Mouse (Mus musculus): ENCODE data around the gene Gpr132.

Gpr132 gene

DNA sequence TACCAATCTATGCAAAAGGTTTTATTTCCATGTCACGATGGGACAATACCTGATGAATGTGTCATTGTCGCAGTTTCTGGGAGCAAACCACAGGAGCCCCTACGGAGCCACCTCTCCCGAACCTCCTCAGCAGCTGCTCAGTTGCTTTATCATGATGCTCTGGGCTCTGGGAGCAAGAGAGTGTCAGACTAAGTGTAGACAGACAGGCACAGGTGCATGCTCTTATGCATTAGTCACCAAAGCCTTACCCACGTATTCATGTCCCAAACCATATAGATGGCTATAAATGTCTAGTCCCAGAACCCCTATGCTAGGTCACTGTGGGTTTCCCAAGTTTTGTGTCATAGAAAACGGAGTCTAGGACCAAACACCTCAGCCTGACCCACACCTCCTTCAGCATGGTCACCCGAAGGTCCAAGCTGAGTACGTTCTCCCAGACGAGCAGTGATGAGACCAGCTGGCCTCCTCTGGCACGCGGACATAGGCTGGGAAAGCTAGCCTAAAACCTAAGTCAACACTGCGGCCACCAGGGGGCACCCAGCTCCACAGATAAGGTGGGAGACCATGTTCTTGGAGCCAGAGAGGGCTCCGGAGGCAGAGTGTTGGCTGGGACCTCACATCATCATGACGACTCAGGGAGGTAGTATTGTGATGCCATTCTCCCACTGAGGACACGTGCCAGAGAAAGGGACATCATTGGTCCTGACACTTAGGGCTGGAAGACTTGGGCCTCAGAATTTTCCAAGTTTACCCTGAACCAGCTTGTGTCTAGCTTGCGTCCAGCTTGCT is 7.4 kb upstream of the Gpr132 start:
- peaks cover 95% of the 10 kb centered on the region for H3K27me3 ChIP-seq (ENCODE audit: insufficient read depth, low read length)
- peak; percentile 67 for TF ChIP-seq CTCF (conservative IDR thresholded peaks at IDR 0.05; ENCODE audit: low read length)
- no peak for TF ChIP-seq NANOG (IDR thresholded peaks at IDR 0.05; ENCODE audit: borderline replicate concordance, low read length)
- no peaks in the 10 kb centered on the region for H3K36me3 ChIP-seq (ENCODE audit: insufficient read depth, low read length)
- no peaks in the 10 kb centered on the region for H3K9me3 ChIP-seq (ENCODE audit: low read length)
- peak overlapping the region; percentile 71 for H3K4me3 ChIP-seq (replicated peaks; ENCODE audit: low read length)
- H3K4me1 ChIP-seq (replicated peaks; ENCODE audit: low read depth, low read length): peaks cover 62% of the 10 kb centered on the region

DNA sequence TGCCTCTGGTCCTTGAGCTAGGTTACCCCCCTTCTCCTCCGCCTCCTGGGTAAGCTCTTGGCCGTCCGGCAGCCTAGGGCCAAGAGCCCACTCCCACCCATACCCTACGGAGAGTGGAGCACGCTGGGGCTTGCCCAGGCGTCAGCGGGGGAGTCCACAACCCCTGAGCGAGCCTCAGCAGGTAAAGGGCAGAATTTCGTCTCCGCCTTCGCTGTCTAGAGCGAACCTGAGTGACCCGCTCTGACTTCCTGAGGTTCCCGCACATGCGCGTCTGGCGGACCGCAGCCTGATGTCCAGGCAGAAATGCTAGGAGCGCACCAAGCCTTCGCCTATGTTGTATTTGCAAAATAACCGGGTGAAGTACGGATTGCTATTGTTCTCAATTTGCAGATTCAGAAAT is 6.2 kb upstream of the Gpr132 start:
- Histone ChIP-seq H3K4me3 (replicated peaks; ENCODE audit: low read length) (peak overlapping the region; percentile 70), H3K4me1 (replicated peaks; ENCODE audit: low read depth, low read length) (peaks cover 69% of the 10 kb centered on the region), H3K9me3 (ENCODE audit: low read length) (no peaks in the 10 kb centered on the region), H3K27me3 (ENCODE audit: insufficient read depth, low read length) (peaks cover 91% of the 10 kb centered on the region), H3K36me3 (ENCODE audit: insufficient read depth, low read length) (no peaks in the 10 kb centered on the region)
- TF ChIP-seq CTCF (conservative IDR thresholded peaks at IDR 0.05; ENCODE audit: low read length) (no peak), POU5F1 (IDR thresholded peaks at IDR 0.05; ENCODE audit: borderline replicate concordance, low read length) (no peak), NANOG (IDR thresholded peaks at IDR 0.05; ENCODE audit: borderline replicate concordance, low read length) (no peak)

DNA sequence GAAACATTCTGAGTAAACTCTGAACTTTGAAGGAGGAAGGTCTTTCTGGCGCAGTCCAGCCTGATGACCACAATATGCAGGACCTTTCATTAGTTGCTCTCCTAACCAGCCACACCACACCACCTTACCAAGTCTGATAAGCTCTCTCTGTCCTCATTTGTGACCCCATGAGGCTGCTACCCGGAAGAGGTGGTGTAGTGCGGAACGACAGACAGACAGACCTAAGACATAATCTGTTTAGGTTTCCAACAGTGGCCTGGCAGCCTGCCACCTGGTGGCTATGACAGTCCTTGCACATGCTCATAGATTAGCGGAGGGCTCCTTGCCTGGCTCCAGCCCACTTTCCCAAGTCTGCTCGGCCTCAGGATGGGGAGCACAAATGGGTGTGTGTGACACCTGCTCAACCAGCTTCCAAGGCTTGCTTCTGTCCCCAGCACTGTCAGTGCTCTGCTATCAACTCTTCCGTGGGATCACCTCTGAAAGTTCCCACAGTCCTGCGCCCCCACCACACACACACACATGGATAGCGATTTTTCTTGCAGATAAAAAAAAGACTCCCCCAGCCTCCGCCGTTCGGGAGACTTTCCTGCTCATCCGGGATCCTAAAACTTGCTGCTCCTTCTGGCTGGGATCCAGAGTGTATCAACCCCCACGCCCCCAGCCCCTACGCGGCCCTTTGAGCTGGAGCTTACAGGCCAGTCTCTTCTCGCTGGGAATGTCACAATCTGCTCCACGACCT is 5.6 kb upstream of the Gpr132 start:
- H3K9me3 ChIP-seq (ENCODE audit: low read length): no peaks in the 10 kb centered on the region
- peaks cover 67% of the 10 kb centered on the region for H3K4me1 ChIP-seq (replicated peaks; ENCODE audit: low read depth, low read length)
- TF ChIP-seq NANOG (IDR thresholded peaks at IDR 0.05; ENCODE audit: borderline replicate concordance, low read length): no peak
- TF ChIP-seq POU5F1 (IDR thresholded peaks at IDR 0.05; ENCODE audit: borderline replicate concordance, low read length): no peak
- peak; percentile 86 for TF ChIP-seq CTCF (conservative IDR thresholded peaks at IDR 0.05; ENCODE audit: low read length)
- no peaks in the 10 kb centered on the region for H3K36me3 ChIP-seq (ENCODE audit: insufficient read depth, low read length)
- H3K4me3 ChIP-seq (replicated peaks; ENCODE audit: low read length): peak overlapping the region; percentile 70
- H3K27me3 ChIP-seq (ENCODE audit: insufficient read depth, low read length): peaks cover 92% of the 10 kb centered on the region

DNA sequence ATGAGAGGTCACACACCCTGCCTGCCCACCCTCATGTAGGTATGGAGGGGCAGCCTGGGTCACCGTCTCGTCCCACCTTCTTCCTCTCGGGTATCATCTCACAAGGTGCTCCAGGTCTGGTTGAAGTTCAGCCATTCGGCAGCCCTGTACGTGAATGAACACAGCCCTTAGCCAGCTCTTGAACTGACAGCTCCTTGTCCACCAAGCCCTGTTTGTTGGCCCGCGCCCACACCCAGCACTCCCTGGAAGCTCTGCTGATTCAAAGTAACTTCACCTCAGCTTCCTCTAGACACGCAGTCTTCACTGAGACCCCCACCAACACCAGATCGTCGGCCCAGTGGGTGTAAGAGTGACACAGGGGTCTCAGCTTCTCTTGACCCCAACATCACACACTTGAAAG is 5.0 kb upstream of the Gpr132 start:
- Histone ChIP-seq H3K4me3 (replicated peaks; ENCODE audit: low read length) (no peak overlapping the region), H3K27me3 (ENCODE audit: insufficient read depth, low read length) (peaks cover 92% of the 10 kb centered on the region), H3K4me1 (replicated peaks; ENCODE audit: low read depth, low read length) (peaks cover 64% of the 10 kb centered on the region), H3K36me3 (ENCODE audit: insufficient read depth, low read length) (no peaks in the 10 kb centered on the region), H3K9me3 (ENCODE audit: low read length) (no peaks in the 10 kb centered on the region)
- TF ChIP-seq NANOG (IDR thresholded peaks at IDR 0.05; ENCODE audit: borderline replicate concordance, low read length): no peak
- TF ChIP-seq CTCF (conservative IDR thresholded peaks at IDR 0.05; ENCODE audit: low read length): no peak
- TF ChIP-seq POU5F1 (IDR thresholded peaks at IDR 0.05; ENCODE audit: borderline replicate concordance, low read length): no peak

DNA sequence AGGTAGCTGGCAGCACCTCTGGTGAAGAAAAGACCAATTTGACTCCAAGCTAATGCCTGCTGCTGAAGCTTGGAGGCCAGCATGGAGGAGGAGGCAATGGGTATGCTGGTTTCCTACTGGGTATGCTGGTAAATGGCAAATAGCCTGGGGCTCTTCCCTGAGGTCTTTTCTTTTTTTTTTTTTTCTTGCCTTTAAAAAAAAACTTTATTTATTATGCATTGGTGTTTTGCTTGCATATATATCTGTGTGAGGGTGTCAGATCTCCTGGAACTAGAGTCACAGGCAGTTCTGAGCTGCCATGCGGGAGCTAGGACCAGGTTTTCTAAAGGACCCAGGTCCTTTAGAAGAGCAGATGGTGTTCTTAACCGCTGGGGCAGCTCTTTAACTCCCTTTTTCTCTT is 3.2 kb upstream of the Gpr132 start:
- Histone ChIP-seq H3K27me3 (ENCODE audit: insufficient read depth, low read length) (peaks cover 86% of the 10 kb centered on the region), H3K4me1 (replicated peaks; ENCODE audit: low read depth, low read length) (peaks cover 60% of the 10 kb centered on the region), H3K9me3 (ENCODE audit: low read length) (no peaks in the 10 kb centered on the region), H3K36me3 (ENCODE audit: insufficient read depth, low read length) (no peaks in the 10 kb centered on the region), H3K4me3 (replicated peaks; ENCODE audit: low read length) (peak overlapping the region; percentile 61)
- no peak for TF ChIP-seq CTCF (conservative IDR thresholded peaks at IDR 0.05; ENCODE audit: low read length)
- TF ChIP-seq POU5F1 (IDR thresholded peaks at IDR 0.05; ENCODE audit: borderline replicate concordance, low read length): no peak
- TF ChIP-seq NANOG (IDR thresholded peaks at IDR 0.05; ENCODE audit: borderline replicate concordance, low read length): no peak

DNA sequence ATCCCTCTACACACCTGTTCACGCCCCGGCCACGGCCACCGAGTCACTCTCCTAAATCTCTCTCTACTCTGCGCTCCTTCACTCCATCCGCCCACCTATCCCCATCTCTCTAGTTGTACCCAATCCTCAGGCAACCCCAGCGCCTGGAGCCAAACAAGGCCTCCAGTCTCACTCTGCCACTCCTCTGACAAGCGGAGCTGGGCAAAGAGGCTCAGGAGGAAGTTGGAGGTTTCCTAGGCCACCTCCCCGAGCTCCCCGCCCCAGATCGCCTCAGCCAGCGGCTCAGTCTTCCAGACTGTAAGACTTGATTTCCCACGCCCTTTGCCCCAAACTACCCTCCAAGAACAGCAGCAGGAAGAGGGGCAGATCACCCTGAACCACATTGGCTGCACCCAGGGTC is 2.7 kb upstream of the Gpr132 start:
- Histone ChIP-seq H3K27me3 (ENCODE audit: insufficient read depth, low read length) (peaks cover 86% of the 10 kb centered on the region), H3K4me3 (replicated peaks; ENCODE audit: low read length) (peak overlapping the region; percentile 61), H3K4me1 (replicated peaks; ENCODE audit: low read depth, low read length) (peaks cover 59% of the 10 kb centered on the region), H3K36me3 (ENCODE audit: insufficient read depth, low read length) (no peaks in the 10 kb centered on the region), H3K9me3 (ENCODE audit: low read length) (no peaks in the 10 kb centered on the region)
- TF ChIP-seq POU5F1 (IDR thresholded peaks at IDR 0.05; ENCODE audit: borderline replicate concordance, low read length) (no peak), CTCF (conservative IDR thresholded peaks at IDR 0.05; ENCODE audit: low read length) (no peak), NANOG (IDR thresholded peaks at IDR 0.05; ENCODE audit: borderline replicate concordance, low read length) (no peak)

DNA sequence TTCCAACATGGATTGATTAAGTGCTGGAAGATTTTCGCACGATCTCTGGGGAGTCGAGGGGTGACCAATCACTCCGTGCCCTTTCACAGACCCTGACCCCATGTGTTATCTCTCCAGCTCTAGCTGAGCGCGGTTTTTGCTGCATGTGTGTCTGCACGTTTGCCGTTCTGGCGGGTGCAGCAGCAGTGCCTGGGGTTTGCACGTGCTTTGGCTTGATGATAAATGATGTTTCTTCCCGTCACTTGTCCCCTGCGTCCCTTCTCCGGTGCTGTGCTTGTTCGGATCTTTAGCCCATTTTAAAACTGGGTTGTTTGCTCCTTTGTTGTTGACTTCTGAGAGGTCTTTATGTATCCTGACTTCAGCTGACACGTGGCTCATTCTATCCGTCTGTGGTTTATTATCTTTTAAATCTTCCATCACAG is 1.8 kb upstream of the Gpr132 start:
- Histone ChIP-seq H3K36me3 (ENCODE audit: insufficient read depth, low read length) (no peaks in the 10 kb centered on the region), H3K4me1 (replicated peaks; ENCODE audit: low read depth, low read length) (peaks cover 60% of the 10 kb centered on the region), H3K9me3 (ENCODE audit: low read length) (no peaks in the 10 kb centered on the region), H3K4me3 (replicated peaks; ENCODE audit: low read length) (no peak overlapping the region), H3K27me3 (ENCODE audit: insufficient read depth, low read length) (peaks cover 86% of the 10 kb centered on the region)
- TF ChIP-seq POU5F1 (IDR thresholded peaks at IDR 0.05; ENCODE audit: borderline replicate concordance, low read length): no peak
- TF ChIP-seq NANOG (IDR thresholded peaks at IDR 0.05; ENCODE audit: borderline replicate concordance, low read length): no peak
- no peak for TF ChIP-seq CTCF (conservative IDR thresholded peaks at IDR 0.05; ENCODE audit: low read length)

DNA sequence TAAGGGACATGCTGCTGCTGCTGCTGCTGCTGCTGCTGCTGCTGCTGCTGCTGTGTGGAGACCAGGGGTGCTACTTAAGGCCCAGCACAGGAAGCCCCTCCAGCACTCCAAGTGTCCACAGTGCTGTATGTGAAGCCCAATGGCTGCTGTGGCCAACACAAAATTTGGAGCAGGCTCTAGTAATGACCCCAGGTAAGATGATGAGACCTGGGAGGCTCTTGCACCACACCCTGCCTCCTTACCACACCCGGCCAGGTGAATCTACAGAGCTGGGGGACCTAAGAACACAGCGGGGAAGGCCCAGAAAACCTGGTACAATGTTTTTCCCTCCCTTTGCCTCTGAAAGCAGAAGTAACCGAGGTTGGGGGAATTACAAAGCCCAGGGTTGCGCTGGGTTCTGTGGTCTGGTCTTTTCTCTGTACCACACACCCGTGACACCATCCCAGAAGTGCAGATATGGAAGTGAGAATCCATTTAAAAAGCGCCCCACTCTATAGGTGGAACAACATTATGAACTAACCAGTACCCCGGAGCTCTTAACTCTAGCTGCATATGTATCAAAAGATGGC is 838 bp downstream of the Gpr132 start:
- H3K4me1 ChIP-seq (replicated peaks; ENCODE audit: low read depth, low read length): peaks cover 51% of the 10 kb centered on the region
- peaks cover 62% of the 10 kb centered on the region for H3K27me3 ChIP-seq (ENCODE audit: insufficient read depth, low read length)
- TF ChIP-seq POU5F1 (IDR thresholded peaks at IDR 0.05; ENCODE audit: borderline replicate concordance, low read length): no peak
- no peak for TF ChIP-seq CTCF (conservative IDR thresholded peaks at IDR 0.05; ENCODE audit: low read length)
- TF ChIP-seq NANOG (IDR thresholded peaks at IDR 0.05; ENCODE audit: borderline replicate concordance, low read length): no peak
- H3K36me3 ChIP-seq (ENCODE audit: insufficient read depth, low read length): no peaks in the 10 kb centered on the region
- H3K9me3 ChIP-seq (ENCODE audit: low read length): no peaks in the 10 kb centered on the region
- no peak overlapping the region for H3K4me3 ChIP-seq (replicated peaks; ENCODE audit: low read length)

All from E14TG2a.4 (cell line).